Mouse (Mus musculus): ENCODE measurements at regions not wholly inside any gene's neighbourhood (a gene's known extent, or its start where the extent isn't known, plus 50 kb on each side); places are given as distances from the start of the nearest gene placed in this dataset.
A peak's percentile ranks its signal among the peaks of the same experiment; 100 is the strongest.

DNA sequence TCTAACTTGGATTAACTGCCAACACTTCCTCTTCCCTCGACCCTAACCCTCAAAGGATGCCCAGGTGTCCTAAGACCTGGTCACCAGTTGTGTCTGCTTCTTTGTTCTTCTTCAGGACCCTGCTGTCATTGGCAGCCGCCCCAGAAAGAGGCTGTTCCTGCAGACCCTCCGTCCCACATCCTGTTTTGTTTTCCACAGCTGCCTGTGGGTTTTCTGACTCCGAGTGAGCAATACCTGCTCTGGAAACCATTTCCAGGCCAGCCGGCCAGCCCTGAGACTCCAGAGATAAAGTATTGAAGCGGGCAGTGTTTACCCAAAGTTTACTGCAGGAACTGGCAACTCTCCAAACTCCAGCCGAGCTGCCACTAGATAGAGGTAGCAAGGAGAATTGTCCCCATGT, 337.2 kb upstream of the Noct start:
- DNase-seq (ENCODE audit: low read depth, low spot score), result no peak

DNA sequence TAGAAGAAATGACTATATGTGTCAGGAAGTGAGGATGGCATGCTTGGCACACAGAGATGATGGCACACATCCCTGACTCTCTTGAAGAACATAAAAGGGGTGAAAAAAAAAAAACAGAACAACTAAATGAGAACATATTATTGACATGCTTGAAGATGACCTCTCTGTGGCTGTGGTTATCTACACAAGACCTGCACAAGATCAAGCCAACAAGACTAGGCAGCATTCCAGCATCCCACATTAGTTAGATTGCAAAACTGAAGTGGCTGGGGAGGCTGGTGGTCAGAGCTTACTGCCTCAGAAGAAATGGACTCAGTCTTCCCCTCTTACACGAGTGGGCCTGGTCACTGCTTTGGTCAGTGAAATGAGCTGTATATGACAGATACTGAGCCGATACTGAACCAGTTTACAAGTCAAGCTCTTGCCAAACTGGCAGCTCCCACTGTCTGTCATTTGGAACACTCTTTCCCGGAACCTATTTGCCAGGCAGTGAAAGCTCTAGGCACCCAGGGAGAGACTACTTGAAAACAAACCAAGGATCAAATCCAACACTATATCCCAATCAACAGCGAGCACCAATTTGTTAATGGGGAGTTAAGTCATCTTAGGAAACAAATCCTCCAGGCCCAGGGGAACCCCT, 335.6 kb upstream of the Noct start:
- DNase-seq (ENCODE audit: low read depth, low spot score), result no peak

DNA sequence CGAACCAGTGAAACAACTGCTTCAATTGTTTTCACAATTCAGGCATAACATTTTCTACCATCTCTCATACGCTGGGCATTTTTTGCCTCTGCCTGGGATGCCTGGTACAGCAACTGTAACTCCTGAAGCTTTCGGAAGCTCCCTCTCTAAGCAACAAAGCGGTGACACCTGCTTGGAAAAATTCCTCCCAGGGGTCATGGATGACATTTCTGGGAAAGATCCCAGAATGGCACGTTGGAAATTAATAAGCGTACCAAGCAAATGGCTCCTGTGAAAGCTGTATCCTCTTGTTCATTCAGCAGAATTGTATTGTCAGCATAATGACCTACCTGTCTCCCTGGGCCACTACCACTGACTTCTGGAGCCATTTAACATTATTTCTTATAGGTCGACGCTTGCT, 333.7 kb upstream of the Noct start:
- no peak for DNase-seq (ENCODE audit: low read depth, low spot score)

DNA sequence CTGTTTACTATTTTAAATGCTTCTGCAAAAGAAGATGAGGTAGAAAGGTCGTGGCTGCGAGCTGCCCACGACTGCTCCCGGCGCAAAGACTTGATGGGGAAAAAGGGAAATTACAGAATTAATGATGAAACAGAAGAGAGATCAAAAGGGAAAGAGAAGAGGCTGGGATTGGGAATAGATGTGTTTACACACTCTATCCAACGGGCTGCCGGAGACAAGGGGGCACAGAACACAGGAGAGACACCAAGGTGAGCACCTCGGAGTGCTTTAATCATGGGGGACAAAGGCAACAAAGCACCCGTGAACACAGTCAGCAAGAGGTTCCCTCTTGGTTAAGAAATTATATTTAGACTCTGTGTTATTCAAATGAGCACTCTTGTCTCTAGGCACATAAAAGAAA, 326.1 kb upstream of the Noct start:
- no peak for DNase-seq (ENCODE audit: low read depth, low spot score)

DNA sequence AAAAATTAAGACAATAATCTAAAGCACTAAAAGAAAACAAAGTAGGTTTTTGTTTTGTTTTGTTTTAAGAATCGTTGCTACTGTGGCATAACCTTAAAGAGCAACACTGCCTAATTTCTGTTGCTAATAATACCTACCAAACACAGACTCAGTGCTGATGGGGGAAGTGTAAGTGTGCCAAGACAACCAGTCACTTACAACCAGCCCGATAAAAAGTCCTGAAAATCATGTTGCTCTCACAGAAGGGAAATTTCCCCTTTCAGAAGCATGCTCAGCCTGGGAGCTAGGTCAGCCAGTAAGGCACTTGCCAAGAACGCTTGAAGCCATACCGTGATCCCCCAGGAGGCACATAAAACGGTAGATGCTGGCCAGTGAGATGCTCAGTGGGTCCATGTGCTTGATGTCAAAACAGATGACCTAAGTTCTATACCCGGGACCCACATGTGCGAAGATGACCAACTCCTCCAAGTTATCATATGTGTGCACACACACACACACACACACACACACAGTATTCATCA, 324.4 kb upstream of the Noct start:
- no peak for DNase-seq (ENCODE audit: low read depth, low spot score)

DNA sequence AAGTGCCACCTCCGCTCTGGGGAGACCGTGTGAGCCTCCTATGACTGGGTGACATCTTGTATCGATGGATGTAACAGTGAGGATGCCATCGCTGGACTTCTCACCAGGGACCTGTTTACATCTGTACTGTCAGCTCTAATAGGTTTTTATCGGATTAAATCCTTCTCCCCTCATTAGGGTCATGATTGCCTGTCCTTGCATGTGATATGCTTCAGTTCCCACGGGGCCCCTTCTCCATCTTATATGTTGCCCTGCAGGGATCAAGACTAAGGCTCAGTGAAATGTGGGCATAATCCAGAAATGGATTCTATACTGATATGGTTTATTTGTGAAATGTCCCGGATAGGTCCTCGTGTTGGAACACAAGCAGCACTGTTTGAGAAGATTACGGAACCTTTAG, 323.7 kb upstream of the Noct start:
- DNase-seq (ENCODE audit: low read depth, low spot score), result no peak

DNA sequence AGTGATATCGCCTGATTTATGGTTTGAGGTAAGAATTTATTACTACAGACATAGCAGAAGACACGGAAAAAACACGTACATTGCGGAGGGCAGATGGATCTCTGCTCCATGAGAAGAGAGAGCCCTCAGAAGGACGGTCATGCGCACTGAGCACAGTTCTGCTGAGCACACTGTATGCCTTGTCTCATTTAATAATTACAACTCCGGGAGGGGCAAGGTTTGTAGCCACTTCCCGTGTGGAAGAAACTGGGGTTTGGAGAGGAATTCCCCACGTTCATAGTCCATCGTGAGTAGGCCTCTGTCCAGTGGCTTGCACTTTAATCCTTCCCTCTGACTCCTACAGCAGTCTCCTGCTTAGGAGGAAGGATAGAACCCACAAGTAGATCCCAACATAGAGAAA, 322.9 kb upstream of the Noct start:
- DNase-seq (ENCODE audit: low read depth, low spot score), result no peak

DNA sequence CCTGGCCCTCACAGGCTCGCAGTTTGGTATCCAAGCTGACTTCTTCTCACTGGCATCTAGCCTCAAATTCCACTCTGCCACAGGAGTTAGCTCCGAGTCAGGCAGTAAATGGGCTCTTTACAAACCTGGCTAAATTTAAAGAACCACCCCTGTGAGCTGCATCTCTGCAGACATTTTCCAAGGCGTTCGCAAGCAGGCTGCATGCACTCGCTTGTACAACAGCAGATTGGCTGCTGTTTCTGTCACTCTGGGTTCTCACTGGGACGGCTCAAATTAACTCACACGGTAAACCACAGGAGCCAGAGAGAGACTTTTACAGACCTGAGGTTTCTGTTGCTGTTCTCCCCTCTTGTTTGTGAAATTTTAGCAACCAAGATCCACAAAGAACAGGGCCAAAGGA, 321.3 kb upstream of the Noct start:
- no peak for DNase-seq (ENCODE audit: low read depth, low spot score)

DNA sequence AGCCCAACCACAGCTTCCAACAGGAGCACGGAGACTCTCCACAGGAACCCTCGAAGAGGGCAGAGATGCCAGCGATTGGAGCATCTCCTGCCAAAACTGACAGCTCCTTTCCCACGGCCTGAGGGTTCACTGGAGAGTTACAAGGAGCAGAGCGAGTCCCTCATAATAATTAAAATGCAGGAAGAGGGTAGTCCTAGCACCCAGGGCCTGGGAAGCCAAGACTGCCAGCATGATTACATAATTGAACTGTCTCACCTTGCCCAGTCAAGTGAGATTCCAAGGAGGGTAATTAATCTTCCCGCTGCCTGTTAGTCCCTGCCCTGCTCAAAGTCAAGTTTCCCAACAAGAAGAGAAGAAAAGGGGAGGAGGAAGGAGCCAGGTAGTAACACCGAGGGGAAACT, 319.5 kb upstream of the Noct start:
- no peak for DNase-seq (ENCODE audit: low read depth, low spot score)

DNA sequence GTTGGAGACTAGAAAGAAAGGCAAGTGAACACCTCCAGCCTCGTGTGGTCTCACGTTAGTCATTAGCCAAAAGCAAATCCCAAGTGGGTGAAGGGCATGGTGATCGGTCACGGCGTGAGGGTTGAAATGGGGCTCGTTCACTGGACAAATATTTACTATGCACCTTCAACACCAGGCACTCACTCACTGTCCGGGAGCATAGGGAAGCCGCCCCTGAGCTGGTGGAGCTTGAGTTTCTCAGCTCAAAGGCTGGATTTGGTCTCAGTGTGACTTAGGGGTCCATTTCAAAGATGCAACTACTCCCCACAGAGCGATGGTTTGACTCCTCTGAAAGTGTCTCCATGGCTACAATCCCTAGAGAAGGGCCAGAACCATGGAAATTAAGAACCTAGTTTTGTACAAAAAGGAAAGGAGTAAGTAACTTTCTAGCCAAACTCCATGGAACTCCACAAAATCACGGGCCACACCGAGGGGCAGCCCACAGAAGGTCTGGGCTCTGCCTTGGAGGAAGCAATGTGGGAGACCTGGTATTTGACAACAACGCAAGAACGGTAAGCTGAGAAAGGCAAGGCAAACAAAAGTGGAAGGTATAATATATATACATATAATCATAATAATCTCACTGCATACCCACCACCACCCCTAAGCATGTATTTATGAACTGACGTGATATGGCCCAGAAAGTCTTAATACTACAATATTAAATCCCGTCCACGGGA, 318.8 kb upstream of the Noct start:
- no peak for DNase-seq (ENCODE audit: low read depth, low spot score)

DNA sequence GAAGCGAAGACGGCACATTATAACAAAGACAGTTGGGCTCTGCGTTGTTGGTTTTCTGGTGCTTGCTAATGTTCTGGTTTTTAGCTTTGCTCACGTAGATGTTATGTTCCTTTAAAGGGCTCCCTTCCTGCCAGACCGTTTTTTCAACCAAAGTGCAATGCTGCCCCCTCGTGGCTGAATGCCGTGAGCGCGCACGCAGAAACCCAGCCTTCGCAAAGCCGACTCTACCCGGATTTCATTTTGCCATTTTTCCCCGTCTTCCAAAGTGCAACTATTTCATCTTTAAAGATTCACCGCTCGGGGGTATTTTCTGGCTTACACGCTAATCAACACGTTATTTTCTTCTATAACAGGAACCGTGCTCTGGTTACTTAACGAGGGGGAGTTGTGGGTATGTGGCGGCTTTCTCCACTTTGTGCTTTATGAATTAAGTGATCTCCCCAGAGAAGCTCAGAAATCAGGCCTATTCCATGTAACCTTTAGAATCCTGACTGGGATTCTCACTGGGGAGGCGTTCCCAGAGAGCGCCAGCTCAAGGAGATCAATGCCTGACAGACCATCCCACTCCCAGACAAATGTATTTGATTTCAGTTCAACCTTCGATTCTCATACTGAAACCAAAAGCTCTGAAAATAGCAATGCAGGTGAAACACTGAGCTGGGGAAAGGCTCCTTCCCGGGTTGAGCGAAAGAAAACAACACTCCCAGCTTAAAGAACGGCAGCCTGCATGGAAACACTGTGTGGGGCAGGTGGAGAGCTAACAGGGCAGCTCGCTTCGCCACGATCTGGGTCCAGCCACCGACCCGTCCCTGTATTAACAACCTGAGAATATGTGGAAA, 318.0 kb upstream of the Noct start:
- peak; percentile 86 for DNase-seq (ENCODE audit: low read depth, low spot score)

DNA sequence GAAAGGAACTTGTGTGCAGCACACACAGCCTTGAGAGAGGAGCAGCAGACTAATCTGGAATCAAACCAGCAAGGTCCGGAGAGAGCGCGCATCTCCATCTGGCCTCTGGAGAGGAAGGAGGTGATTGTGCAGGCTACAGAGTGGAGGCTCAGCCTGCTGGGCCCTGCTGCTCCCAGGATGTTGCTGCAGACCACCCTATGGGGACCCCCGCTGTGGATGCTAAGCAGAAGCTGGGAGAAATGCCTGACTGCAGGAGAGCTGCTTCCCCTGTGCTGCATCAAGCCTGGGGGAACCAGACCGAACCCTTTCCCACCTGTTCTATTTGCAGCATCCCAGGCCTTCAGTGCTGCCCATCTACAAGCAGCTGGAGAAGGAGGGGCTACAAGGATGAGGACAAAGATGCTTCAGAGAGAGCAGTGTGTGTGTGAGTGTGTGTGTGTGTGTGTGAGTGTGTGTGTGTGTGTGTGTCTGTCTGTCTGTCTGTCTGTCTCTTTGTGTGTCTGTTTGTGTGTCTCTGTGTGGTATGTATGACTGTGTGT, 311.2 kb upstream of the Noct start:
- DNase-seq (ENCODE audit: low read depth, low spot score), result no peak

DNA sequence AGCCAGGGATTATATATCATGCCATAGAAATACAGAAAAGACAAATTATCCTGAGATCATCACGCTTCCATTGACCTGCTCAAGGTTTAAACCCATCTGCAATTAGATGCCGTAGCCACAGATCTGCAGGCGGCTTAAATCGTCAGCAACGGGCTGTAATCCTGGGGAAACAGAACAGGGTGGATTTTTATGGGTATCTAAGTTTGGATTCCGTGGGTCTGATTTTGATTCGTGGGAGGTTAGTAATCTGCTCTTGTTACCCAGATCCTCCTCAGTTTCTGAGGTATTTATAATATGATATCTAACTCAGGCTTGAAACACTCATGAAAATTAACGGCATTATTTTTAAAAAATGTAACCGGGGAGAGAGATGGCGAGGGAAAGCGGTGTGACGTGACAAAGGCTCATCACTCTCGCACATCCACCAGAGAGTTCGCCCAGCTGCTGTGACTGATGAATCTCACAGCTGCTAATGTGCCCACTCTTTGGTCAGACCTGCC, 309.3 kb upstream of the Noct start:
- peak; percentile 64 for DNase-seq (ENCODE audit: low read depth, low spot score)

DNA sequence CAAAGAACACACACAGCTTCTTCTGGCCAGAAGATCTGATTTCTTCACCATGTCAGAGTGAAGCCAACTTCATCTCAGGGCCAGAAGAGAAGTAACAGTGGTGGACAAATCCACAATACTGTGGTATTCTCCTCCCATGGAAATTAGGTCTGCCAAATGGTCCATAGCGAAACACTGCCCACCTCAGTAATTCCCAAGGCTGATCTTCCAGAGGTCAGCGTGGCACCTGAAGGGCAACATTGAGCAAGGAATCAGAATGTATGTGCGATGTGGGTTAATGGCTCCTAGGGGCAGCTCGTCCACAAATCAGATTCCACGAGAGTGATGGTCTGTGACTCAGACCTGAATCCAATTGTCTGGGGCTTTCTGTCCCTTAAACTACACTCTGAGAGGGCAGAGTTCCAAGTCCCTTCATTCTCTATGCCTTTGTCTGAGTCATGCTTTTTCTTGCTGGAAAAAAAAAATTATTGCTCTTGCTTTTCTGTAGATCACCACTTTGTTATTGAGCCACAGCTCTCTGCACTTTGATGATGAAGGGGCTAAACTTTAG, 307.9 kb upstream of the Noct start:
- no peak for DNase-seq (ENCODE audit: low read depth, low spot score)

DNA sequence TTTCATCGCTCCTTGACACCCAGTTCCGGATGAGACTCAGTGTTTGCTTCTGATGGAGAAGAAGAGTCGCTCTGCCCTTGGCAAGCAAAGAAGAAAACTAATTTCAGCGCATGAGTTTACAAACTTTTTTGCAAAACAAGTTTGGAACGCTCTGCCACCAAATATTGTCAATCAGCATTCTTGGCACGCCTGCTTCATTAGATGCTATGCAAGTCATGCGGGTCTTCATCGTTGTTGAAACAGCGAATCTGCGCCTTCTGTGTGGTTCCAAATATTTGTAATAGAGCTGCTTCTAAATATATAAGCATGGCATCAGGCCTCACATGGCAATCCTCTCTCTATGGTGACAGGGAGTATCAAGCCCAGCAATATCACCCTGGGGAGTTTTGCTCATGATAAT, 301.9 kb upstream of the Noct start:
- no peak for DNase-seq (ENCODE audit: low read depth, low spot score)

DNA sequence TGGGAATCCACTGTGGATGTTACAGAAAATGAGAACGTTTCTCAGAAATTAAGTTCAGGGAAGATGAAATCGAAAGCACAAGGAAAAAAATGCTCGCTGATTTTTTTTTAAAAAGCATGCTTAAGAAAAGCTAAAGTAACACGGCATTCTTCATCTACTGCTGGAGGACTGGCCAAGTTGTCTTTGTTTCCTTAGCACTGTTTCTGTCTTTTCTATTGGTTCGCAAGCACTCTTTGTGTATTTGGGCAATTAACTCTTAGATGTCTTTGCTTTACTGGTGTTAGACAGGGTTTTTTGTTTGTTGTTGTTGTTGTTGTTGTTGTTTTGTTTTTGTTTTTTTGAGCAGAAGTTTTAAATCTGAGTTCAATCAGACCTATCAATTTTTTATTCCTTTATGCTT, 301.4 kb upstream of the Noct start:
- no peak for DNase-seq (ENCODE audit: low read depth, low spot score)

DNA sequence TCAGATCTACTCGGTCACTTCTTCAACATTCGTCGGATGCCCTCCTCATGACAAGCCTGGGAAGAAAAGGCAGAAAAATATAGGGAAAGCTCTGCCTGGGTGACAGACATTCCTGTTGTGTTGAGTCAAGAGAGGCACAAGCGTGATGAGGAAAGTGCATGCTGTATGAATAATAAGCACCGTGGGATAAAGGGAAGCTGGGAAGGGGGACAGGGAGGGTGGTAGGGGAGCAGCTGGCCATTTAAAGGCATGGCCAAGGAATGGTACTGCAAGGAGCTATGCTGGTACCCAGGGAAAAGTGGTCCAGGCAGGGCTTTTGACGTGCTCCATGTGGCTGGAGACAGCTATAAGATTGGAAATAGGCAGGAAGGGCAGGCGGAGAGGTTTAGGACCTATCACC, 300.9 kb upstream of the Noct start:
- DNase-seq (ENCODE audit: low read depth, low spot score), result no peak

DNA sequence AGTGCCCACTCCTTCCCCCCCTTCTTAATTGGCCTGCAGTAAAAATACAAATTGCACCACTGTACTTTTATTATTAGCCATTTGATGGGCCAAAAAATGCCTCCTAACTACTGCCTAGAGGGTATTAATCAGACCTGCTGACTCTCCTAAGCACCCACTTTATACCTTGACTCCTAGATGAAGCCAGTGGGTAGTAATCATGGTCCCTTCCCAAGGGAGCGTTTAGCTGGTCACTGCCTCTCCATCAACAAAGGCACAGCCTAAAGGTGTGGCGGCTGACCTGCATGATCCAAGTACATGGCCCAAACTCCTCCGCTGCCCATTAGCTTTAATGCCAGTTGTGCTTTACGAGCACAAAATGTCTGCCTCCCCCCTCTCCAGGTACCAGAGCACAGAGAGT, 296.9 kb upstream of the Noct start:
- no peak for DNase-seq (ENCODE audit: low read depth, low spot score)

DNA sequence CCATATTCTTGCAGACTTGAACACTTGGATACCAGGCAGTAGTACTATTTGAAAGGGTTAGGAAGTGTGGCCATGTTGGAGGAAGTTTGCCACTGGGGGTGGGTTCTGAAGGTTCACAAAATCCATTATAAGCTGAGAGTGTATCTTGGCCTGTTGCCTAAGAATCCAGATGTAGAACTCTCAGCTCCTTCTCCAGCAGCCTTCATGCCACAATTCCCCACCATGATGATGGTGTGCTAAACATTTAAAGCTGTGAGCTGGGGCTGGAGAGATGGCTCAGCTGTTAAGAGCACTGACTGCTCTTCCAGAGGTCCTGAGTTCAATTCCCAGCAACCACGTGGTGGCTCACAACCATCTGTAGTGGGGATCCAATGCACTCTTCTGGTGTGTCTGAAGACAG, 295.2 kb upstream of the Noct start:
- DNase-seq (ENCODE audit: low read depth, low spot score), result no peak

DNA sequence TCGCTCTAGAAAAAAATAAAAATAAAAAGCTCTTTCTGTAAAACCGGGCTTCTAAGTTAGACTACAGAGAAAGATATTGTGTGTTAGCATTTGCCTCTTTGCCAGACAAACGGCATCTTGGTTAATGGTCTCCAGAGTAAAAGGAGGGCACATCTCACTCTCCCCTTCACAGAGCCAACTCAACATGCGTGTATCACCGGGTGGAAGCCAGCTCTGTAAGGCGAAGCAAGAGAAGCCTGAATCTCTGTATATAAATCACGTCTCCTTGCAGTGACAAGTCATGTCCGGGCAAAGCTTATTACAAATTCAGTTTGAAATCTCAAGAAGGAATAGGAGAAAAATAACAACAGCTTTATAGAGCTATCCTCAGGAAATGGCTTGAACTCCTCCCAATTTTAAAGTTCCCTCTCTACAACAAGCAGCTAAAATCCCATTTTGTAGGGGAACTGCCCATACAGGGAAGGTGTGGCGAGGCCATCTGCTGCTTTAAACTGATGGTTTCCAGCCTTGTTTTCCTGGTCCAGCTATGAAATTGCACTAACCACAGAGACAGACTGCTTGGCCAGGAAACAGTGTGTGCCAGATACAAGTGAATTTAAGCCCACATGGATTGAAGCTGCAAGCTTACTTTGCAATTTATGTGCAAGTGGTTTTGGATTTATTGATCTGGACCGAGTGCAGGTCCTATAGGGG, 291.7 kb upstream of the Noct start:
- no peak for DNase-seq (ENCODE audit: low read depth, low spot score)

DNA sequence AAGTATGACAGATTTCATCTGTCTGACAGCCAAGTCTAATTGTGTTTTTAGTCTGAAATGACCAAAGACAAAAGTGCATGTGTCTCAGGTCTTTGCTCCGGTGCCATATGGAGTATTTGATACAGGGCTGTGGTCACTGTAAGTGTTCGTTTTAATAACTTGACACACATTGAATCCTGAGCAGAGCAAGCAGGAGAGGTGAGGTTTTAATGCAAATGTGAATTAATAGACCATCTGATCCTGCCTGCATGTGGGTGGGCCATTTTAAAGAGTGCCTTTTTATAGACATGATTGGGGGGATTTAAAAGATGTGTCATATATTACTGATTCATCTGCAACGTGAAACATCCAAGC, 291.2 kb upstream of the Noct start:
- no peak for DNase-seq (ENCODE audit: low read depth, low spot score)
